9 mouse cellular contexts compared by ENCODE assay signal in genomic region chr16:93543704-93544103, GRCm38 (mm10).
A peak's percentile ranks its signal among the peaks of the same experiment; 100 is the strongest.
DNase-seq lines count a peak whose midpoint lies in the region; ATAC-seq and TF ChIP-seq lines count a peak whose summit lies in the region.
"Had no signal": no experiment of that assay in that cellular context is flagged by ENCODE, and none has a peak within 500 bp of the region (broad histone marks: within the 10 kb centered on the region; RNA-seq: fewer than 3 reads in every experiment).

No protein-coding gene starts in this region.

- H3K27me3 ChIP-seq in kidney, embryonic 16.5 days (ENCODE audit: insufficient read depth, low read length), result peaks cover 4% of the 10 kb centered on the region; the same call in 1 of the 2 replicates
- no peaks in the 10 kb centered on the region for H3K27me3 ChIP-seq in limb, embryonic 15.5 days
- H3K27me3 ChIP-seq in neural tube, embryonic 12.5 days (replicated peaks), result no peaks in the 10 kb centered on the region
- no peaks in the 10 kb centered on the region for H3K27me3 ChIP-seq in thymus, adult 2 months (ENCODE audit: control insufficient read depth, insufficient read depth, low read length)

- DNase-seq in CD4-positive helper T cell, adult 2 months (ENCODE audit: low read depth, low spot score), result peak; percentile 86
- peak; percentile 79 for DNase-seq in T-cell, adult 2 months (ENCODE audit: low spot score)
- peak; percentile 28 to 57 for DNase-seq in cerebellum, postnatal 25 days
- peak; percentile 49 to 84 for DNase-seq in frontal cortex, postnatal 36 days (ENCODE audit: low spot score in 2 of 2)
- DNase-seq in thymus, adult 2 months, result peak; percentile 61

- WGBS in kidney, embryonic 16.5 days, result 2% methylated on average over 8 of the region's 8 CpGs
- WGBS in limb, embryonic 15.5 days, result 2% methylated on average over 8 of the region's 8 CpGs
- 5% methylated on average over 8 of the region's 8 CpGs for WGBS in neural tube, embryonic 12.5 days
- 4% methylated on average over 8 of the region's 8 CpGs for WGBS in thymus, adult 2 months

- no peaks in the 10 kb centered on the region for H3K36me3 ChIP-seq in kidney, embryonic 16.5 days (ENCODE audit: insufficient read depth, low read length)
- H3K36me3 ChIP-seq in limb, embryonic 15.5 days, result no peaks in the 10 kb centered on the region
- H3K36me3 ChIP-seq in neural tube, embryonic 12.5 days, result no peaks in the 10 kb centered on the region
- H3K36me3 ChIP-seq in thymus, adult 2 months (ENCODE audit: control insufficient read depth, insufficient read depth, low read length), result no peaks in the 10 kb centered on the region
- H3K36me3 ChIP-seq: limb, embryonic 12.5 days had no signal

- ATAC-seq in kidney, embryonic 16.5 days (ENCODE audit: low FRiP score, low TSS enrichment), result peak; percentile 76
- ATAC-seq in limb, embryonic 15.5 days (ENCODE audit: insufficient number of reproducible peaks, low FRiP score, low TSS enrichment, low read depth), result 0 out of 2 replicates have a peak, but pooled peaks have one; percentile 63
- 0 out of 2 replicates have a peak, but pooled peaks have one; percentile 71 for ATAC-seq in neural tube, embryonic 12.5 days (ENCODE audit: low FRiP score, low read depth)

- no peak overlapping the region for H3K4me2 ChIP-seq in kidney, embryonic 16.5 days (replicated peaks; ENCODE audit: low read depth, low read length)
- H3K4me2 ChIP-seq in limb, embryonic 15.5 days, result no peak overlapping the region
- no peak overlapping the region for H3K4me2 ChIP-seq in neural tube, embryonic 12.5 days (replicated peaks)
- H3K4me2 ChIP-seq: limb, embryonic 12.5 days had no signal

- H3K9ac ChIP-seq in kidney, embryonic 16.5 days (replicated peaks; ENCODE audit: low read length), result no peak overlapping the region
- H3K9ac ChIP-seq in limb, embryonic 15.5 days, result no peak overlapping the region
- H3K9ac ChIP-seq in neural tube, embryonic 12.5 days, result no peak overlapping the region
- H3K9ac ChIP-seq: limb, embryonic 12.5 days had no signal

- TF ChIP-seq CTCF in thymus, adult 2 months (IDR thresholded peaks at IDR 0.05; ENCODE audit: borderline replicate concordance, control insufficient read depth, extremely low read depth, insufficient read depth, low read length, poor library complexity), result no peak

- no peak for TF ChIP-seq POLR2A in thymus, adult 2 months (IDR thresholded peaks at IDR 0.05; ENCODE audit: control insufficient read depth, extremely low read depth, insufficient read depth, low read length, poor library complexity)

- H3K9me3 ChIP-seq in kidney, embryonic 16.5 days (ENCODE audit: low read length), result no peaks in the 10 kb centered on the region
- H3K9me3 ChIP-seq in limb, embryonic 15.5 days, result no peaks in the 10 kb centered on the region
- no peaks in the 10 kb centered on the region for H3K9me3 ChIP-seq in neural tube, embryonic 12.5 days

- no peak overlapping the region for H3K27ac ChIP-seq in kidney, embryonic 16.5 days (ENCODE audit: low read length)
- no peak overlapping the region for H3K27ac ChIP-seq in limb, embryonic 15.5 days
- no peak overlapping the region for H3K27ac ChIP-seq in neural tube, embryonic 12.5 days
- no peak overlapping the region for H3K27ac ChIP-seq in thymus, adult 2 months (ENCODE audit: control insufficient read depth, insufficient read depth, low read length)
- H3K27ac ChIP-seq: limb, embryonic 12.5 days had no signal

- no peak overlapping the region for H3K4me3 ChIP-seq in kidney, embryonic 16.5 days (ENCODE audit: low read length)
- H3K4me3 ChIP-seq in limb, embryonic 15.5 days, result no peak overlapping the region
- H3K4me3 ChIP-seq in neural tube, embryonic 12.5 days, result no peak overlapping the region
- no peak overlapping the region for H3K4me3 ChIP-seq in thymus, adult 2 months (ENCODE audit: control insufficient read depth, insufficient read depth, low read length)
- H3K4me3 ChIP-seq: limb, embryonic 12.5 days had no signal

- peaks cover 12% of the 10 kb centered on the region; the same call in 1 of the 2 replicates for H3K4me1 ChIP-seq in kidney, embryonic 16.5 days (ENCODE audit: insufficient read depth, low read length)
- 0 out of 2 replicates have a peak, but pooled peaks cover 3% of the 10 kb centered on the region for H3K4me1 ChIP-seq in limb, embryonic 15.5 days
- H3K4me1 ChIP-seq in neural tube, embryonic 12.5 days, result no peaks in the 10 kb centered on the region
- peaks cover 5% of the 10 kb centered on the region for H3K4me1 ChIP-seq in thymus, adult 2 months (replicated peaks; ENCODE audit: control insufficient read depth, insufficient read depth, low read length)
